Mouse (Mus musculus): Measurements from ENCODE around the gene Tas2r144. TPM values are rescaled to one million over a fixed set of nuclear protein-coding genes. Genes with fewer than 3 reads are reported as not detected.

The Tas2r144 gene
- polyA plus RNA-seq, 1 experiment, result not detected

DNA sequence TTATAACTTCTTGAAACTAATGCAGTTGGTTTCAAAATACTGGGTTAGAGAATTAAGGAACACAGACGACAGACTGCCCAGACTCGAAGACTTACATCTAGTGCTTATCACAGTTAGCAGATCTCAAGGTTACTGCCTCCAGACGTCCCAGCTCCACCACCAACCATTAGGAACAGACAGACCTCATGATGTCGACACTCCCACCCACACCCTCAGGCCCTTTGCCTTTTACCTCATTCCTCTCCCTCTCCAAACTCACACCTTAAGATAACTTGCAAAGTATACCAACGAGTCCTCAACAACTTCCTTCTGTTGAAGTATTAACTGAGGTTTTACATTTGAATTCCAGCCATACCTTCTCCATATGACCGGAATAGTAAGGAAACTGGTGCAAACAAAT is 45.3 kb downstream of the Tas2r144 start:
- Histone ChIP-seq H3K36me3 (ENCODE audit: control insufficient read depth) (no peaks in the 10 kb centered on the region), H3K4me3 (replicated peaks) (no peak overlapping the region), H3K27me3 (ENCODE audit: control insufficient read depth) (peaks cover 7% of the 10 kb centered on the region), H3K4me1 (ENCODE audit: control insufficient read depth) (peaks cover 37% of the 10 kb centered on the region), H3K9me3 (ENCODE audit: control insufficient read depth, low read length) (no peaks in the 10 kb centered on the region)
- TF ChIP-seq TAL1 (IDR thresholded peaks at IDR 0.05; ENCODE audit: low read length) (no peak), GATA1 (IDR thresholded peaks at IDR 0.05; ENCODE audit: low read length) (no peak)

DNA sequence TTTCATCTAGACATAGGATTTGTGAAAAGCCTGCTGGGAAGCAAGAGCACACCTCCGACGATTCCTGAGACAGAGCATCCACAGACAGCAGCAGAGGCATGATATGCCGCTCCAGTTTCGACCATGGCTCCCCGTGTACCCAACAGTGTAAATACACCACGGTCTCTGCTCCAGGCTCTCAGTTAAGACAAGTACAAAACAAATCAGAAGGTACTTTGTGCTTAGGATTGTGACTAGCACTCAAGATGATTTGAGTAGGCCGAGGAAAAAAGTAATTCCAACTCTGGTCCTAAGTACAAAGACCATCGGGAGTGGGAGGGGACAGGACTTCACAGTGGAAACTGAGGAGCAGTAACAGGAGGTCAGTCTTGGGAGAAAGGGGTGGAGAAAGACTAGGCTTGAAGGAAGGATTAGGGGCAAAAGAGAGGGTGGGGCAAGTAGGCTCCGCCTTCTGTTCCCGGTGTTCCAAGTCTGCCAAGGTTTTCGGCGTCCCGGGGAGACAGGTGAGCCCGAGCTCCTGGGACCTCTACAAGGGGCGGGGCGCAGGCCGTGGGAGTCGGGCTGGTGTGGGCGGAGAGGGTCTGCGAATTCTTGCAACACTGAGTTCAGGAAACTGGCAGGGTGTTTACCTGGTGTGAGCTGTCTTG is 46.5 kb downstream of the Tas2r144 start, which contains the start of gene Tmem139:
Gene Tmem139 (plus strand): TSS at position 447 of the 647 bp plus-strand sequence.
- Histone ChIP-seq H3K36me3 (ENCODE audit: control insufficient read depth) (peaks cover 4% of the 10 kb centered on the region), H3K4me1 (ENCODE audit: control insufficient read depth) (peaks cover 43% of the 10 kb centered on the region), H3K9me3 (ENCODE audit: control insufficient read depth, low read length) (no peaks in the 10 kb centered on the region), H3K27me3 (ENCODE audit: control insufficient read depth) (peaks cover 5% of the 10 kb centered on the region), H3K4me3 (replicated peaks) (no peak within 1 kb of the TSS)
- no peak for TF ChIP-seq GATA1 (IDR thresholded peaks at IDR 0.05; ENCODE audit: low read length)
- TF ChIP-seq TAL1 (IDR thresholded peaks at IDR 0.05; ENCODE audit: low read length), result no peak

DNA sequence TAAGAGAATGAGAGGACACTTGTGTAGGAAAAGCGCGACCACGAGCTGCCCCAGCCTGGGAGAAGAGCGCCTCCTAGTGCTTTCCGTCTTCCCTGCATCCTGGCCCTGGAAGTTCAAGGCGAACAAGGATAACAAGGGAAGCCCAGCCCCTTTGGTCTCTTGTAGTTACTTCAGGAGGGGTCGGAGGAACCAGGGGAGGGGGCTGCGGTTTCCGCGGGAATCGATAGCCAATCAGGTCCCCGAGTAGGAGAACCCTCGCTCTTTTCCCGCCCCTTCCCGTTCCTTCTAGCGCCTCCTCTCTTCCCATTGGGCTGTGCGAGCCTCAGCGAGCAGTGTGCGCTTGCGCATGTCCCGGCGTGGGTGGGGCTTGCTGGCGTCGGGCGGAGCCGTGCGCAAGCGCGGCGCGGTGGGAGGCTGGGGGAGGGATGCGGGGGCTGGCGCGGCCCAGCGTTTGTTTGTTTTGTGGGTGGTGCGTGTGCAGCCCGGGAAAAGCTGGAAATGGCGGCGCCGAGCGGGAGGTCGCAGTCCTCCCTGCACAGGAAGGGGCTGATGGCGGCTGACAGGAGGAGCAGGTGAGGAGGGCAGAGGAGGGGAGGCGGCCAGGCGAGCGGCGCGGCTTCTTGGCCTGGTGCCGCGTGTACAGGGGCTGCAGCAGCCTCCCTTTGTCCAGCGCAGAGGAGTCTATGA is 49.6 kb downstream of the Tas2r144 start, which contains the start of gene Casp2:
Gene Casp2 (plus strand): TSS at position 360 of the 687 bp plus-strand sequence.
- H3K4me1 ChIP-seq (ENCODE audit: control insufficient read depth), result peaks cover 50% of the 10 kb centered on the region
- H3K9me3 ChIP-seq (ENCODE audit: control insufficient read depth, low read length), result no peaks in the 10 kb centered on the region
- H3K4me3 ChIP-seq (replicated peaks), result peak within 1 kb of the TSS; percentile 78
- peaks cover 5% of the 10 kb centered on the region for H3K27me3 ChIP-seq (ENCODE audit: control insufficient read depth)
- peaks cover 34% of the 10 kb centered on the region for H3K36me3 ChIP-seq (ENCODE audit: control insufficient read depth)
- TF ChIP-seq GATA1 (IDR thresholded peaks at IDR 0.05; ENCODE audit: low read length) (no peak), TAL1 (IDR thresholded peaks at IDR 0.05; ENCODE audit: low read length) (no peak)

Other genes starting within 250 kb of the Tas2r144 start
- gene Sval3, start 247.2 kb upstream of the Tas2r144 start, polyA plus RNA-seq (2012), result not detected in 2 replicates
- gene Sva, start 176.9 kb upstream of the Tas2r144 start, polyA plus RNA-seq (2012), result not detected in 2 replicates
- gene Tas2r139, start 74.4 kb upstream of the Tas2r144 start, polyA plus RNA-seq (2012), result not detected in 2 replicates
- gene Gstk1, start 30.6 kb downstream of the Tas2r144 start, polyA plus RNA-seq (2012), result 0.07 TPM in 1 of 2 replicates, not detected in the other
- gene Tmem139, start 46.6 kb downstream of the Tas2r144 start, polyA plus RNA-seq (2012), result not detected in 2 replicates
- 0.34 and 0.39 TPM in 2 replicates for gene Casp2, start 49.7 kb downstream of the Tas2r144 start, polyA plus RNA-seq (2012)
- gene Clcn1, start 71.4 kb downstream of the Tas2r144 start, polyA plus RNA-seq (2012), result not detected in 2 replicates
- gene Fam131b, start 109.3 kb downstream of the Tas2r144 start, polyA plus RNA-seq (2012), result not detected in 2 replicates
- 4.1 TPM in 2 replicates for gene Zyx, start 134.3 kb downstream of the Tas2r144 start, polyA plus RNA-seq (2012)
- 0.02 TPM in 1 of 2 replicates, not detected in the other for gene Epha1, start 157.9 kb downstream of the Tas2r144 start, polyA plus RNA-seq (2012)
- not detected in 2 replicates for gene Tas2r143, start 184.9 kb downstream of the Tas2r144 start, polyA plus RNA-seq (2012)
- not detected in 2 replicates for gene Tas2r135, start 190.1 kb downstream of the Tas2r144 start, polyA plus RNA-seq (2012)
- gene Tas2r126, start 219.2 kb downstream of the Tas2r144 start, polyA plus RNA-seq (2012), result not detected in 2 replicates
- not detected in 2 replicates for gene Olfr458, start 249.9 kb downstream of the Tas2r144 start, polyA plus RNA-seq (2012)

Measured in erythroblast, embryonic 14.5 days (primary cell).